Mouse (Mus musculus) heart, postnatal 10 days (tissue): ENCODE data around the gene Gm42674. TPM values are rescaled to one million over a fixed set of nuclear protein-coding genes. Genes with fewer than 3 reads are reported as not detected.

ENCODE experiments used
- DNase-seq, 2 experiments: peaks; one replicate each; pipeline ENCODE4 v3.0.0; 2021
- intact Hi-C: fragments of 180-260 bp; cut with DNase I; formaldehyde crosslinking; loops from one replicate; pipeline ENCODE4 v1.15.1; 2025
- total RNA-seq, 2 experiments: library from RNA; stranded (reverse); gene quantifications; 2 replicates each; pipeline ENCODE4 v1.2.3; 2021

Gm42674 gene
- not detected for total RNA-seq

DNA sequence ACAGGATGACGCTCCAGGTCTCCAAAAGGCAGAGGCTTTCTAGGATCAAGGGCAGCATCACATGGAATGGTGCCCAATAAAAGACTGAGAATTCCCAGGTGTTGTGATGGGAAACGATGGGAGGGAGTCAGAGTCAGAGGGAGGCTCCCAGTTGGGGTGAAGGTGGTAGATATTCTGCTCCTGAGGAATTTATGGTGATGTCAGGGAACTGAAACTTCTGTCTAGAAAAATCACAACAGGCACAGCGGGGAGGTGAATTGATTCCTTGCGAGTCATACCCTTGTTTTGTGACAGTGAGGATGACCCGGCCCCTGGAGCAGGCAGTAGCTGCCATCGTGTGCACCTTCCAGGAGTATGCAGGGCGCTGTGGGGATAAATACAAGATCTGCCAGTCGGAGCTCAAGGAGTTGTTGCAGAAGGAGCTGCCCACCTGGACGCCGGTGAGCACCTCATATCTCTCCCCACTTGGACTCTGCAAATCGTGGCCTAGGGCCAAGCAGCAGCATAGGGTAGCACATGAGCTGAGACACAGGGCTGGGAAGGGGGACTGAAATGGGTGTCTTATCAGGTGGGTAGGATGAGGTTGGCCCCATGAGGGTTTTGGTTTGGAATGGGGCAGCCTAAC, at the start of gene Gm42674:
Gm42674 (plus strand) TSS at position 419 of the 625 bp plus-strand sequence.
- intact Hi-C loops, result no loop called here
- DNase-seq, result no peak

DNA sequence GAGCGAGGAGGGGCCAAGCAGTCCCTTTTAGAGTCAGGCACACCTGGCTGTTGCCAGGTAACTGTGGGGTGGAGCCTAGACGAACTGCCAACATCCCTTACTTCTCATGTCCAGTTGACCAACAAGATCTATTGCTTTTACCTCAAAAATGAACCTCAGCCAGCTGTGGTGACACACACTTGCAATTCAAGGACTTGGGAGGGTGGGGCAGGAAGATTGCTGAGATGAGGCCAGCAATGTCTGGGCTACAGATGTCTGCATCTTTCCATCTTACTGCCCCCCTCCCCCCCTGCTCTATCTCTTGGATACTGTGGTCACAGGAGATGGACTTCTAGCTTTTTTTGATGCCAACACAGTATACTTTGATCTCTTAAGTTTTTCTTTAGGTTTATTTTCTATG, 49.5 kb upstream of the Gm42674 start:
- no peak for DNase-seq
- intact Hi-C loops, result no loop called here

DNA sequence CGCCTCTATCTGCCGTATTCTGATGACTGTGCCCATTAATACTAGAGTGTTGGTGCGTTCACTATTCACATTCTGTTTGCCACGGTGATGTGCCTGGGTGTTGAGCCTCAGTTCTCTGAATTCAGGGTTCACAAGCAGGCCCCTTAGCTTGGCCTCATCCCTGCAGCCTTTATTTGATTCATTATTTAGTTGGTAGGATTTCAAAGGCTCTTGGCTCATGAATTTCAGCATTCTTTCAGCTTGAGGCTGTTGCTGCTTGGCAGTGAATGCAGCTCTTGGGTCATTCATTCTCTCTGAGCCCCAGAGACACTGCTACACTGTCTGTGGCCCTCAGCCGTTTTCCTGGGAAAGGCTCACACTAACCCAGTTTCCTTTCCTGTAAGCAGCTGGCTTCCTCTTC, 45.8 kb upstream of the Gm42674 start:
- intact Hi-C loops, result no loop called here
- peak; percentile 53 to 59 for DNase-seq

DNA sequence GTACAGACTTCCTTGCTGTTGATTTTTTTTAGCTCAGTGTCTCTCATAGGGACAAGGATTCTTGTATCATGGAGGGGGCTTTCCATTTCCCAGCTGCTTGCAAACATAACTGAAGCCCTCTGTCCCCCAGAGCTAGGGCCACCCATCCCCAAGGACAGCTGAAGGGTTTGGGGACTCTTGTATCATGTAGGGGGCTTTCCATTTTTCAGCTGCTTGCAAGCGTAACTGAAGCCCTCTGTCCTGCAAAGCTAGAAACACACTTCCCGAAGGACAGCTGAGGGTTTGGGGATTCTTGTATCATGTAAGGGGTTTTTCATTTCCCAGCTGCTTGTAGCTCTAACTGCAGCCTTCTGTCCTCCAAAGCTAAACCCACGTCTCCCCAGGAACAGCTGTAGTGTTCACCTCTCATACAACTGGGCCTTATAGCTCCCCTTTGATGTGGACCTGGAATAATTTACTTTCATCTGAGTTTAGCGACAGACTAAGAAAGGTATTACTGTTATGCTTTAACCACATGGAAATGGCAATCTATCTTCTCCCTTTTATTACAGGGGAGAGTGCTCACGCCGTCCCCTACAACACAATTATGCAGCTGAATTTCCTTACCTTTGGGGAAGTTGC, 41.6 kb upstream of the Gm42674 start, which contains the start of gene S100a3:
S100a3 (plus strand) TSS at position 571 of the 621 bp plus-strand sequence.
- intact Hi-C loops, result no loop called here
- no peak for DNase-seq

DNA sequence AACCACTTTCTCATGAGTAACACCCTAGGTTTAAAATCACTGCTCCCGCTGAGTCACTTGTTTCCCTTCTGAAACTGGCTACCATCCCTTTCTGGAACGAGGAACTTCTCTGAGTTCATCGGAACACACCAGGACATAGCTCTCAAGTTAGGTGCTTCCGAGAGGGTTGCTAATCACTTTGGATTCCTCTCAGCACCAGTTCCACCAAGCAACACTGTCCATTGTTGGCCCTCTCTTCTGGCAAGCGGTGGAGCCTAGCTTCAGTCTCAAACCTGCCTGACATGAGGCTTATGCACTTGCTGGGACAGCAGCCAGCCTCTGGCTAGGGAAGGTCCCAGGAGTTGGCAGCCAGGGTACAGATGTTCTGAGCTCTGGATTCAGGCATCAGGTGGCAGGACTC, 27.0 kb upstream of the Gm42674 start:
- intact Hi-C loops, result loop anchor here (2.0 kb wide), 1 partner anchor 50 kb away; no protein-coding TSS in a partner anchor
- DNase-seq, result peak; percentile 48 to 50

DNA sequence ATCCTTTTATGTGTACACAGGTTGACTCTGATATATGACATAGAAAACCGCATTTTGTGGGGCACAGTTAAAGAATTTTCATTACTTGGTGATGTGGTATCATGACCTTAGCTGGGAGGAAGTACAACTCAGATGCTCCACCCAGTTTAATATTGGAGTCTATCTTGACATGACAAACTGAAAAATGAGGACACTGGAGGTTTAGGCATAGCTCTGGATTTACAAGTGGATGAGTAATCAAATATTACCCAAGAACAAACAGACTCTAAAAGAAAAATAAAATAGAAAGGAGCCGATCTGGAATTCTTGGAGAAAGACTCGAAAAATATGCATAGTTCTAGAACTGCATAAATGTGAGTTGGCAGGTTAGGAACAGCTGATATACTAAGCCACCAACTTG, 26.4 kb upstream of the Gm42674 start:
- DNase-seq, result no peak
- intact Hi-C loops, result loop anchor here (2.0 kb wide), 1 partner anchor 51 kb away; no protein-coding TSS in a partner anchor

DNA sequence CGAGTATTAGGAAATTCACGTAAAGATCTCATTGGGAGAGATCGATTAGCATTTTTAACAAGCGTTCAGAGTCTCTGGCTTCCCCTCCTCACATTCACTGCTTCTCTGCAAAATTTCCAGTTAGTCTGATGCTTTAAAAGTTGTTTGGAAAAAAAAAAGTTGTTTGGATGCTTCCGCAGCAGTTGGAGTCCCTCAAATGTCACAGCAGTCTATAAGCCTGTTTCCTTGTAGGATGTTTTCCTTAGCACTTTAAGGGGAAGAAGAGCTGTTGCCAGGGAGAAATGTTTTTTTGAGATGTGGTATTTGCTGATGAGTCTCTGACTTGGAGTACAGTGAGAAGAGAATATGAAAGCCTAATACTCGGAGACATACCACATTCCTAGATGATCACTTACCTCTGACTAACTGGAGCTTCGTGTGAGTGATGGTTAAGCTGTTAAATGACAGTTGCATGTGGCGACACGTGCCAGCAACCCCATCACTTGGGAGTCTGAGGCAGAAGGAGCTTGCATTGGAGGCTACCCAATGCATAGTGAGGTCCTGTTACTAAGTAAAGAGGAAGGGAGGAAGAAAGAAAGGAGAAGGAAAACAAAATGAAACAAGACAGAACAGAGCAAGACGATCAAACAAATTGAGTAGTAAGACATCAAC, 25.2 kb upstream of the Gm42674 start:
- DNase-seq, result no peak
- intact Hi-C loops, result no loop called here

DNA sequence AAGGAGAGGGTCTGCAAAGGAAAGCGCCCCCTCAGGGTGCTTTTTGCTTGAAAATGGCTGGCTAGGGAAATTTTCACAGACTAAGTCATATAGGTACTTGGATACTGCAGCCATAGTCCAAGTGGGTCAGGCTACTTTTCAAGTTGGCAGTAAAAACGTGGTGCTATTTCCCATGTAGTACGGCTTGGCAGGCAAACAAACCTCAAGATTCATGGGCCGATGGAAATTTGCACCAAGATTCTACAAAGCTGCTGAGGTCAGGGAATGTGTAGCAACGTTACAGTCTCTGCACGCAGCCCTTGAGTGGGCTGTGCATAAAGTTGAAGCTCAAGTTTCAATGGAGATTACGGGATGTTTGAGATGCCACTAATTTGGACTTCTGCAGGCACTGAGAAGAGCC, 22.3 kb upstream of the Gm42674 start:
- intact Hi-C loops, result no loop called here
- no peak for DNase-seq

DNA sequence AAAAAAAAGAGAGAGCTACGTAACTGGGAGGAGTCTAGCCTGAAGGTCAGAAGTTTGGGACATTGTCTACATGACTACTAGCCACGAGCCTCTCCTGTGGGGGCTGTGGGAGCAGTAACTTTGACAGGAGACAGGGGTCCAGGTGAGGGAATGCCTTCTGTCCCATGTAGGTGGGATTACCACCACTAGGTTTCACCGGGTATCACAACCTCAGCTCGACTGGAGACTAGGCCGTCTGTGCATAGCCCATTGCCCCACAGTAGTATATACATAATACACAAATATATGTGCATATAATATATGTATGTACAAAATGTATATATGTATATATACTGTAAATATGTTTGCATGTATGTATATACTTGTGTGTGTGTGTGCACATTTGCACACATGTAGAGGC, 20.6 kb upstream of the Gm42674 start:
- DNase-seq, result no peak
- intact Hi-C loops, result loop anchor here (5.0 kb wide), 1 partner anchor 39 kb away; no protein-coding TSS in a partner anchor

DNA sequence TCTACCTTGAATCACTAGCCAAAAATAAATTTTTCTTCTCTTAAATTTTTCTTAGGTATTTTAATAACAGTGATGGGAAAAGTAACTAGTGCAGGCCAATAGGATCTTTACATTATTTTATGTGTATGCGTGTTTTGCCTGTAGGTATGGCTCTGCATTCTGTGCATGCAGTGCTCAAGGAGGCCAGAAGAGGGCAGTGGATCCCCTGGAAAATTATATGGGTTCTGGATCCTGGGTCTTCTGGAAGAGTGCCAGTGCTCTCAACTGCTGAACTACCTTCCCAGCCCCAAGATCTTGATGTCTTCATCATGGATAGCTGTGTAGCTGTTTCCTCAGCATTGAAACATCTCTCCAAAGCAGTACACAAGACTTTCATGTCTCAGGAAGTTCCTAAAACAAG, 19.5 kb upstream of the Gm42674 start:
- intact Hi-C loops, result loop anchor here (5.0 kb wide), 1 partner anchor 40 kb away; no protein-coding TSS in a partner anchor
- DNase-seq, result no peak

DNA sequence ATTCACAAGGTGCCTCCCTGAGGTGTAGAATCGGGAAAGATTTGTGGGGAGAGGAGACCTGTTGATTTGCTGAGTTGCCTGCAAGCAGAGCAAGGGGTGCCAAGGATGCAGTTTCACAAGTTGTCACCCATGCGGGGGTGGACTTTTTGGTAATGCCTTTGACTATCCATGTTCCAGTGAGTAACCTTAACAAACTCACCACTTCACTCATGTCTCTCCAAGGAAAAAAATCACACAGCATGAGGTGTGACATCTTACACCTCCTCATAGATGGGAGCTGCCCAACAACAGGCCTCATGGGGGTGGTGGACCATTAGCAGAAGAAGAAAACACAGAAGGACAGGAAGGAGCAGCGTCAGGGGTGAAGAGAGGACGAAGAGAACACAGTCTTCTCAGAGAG, 19.1 kb upstream of the Gm42674 start:
- intact Hi-C loops, result loop anchor here (5.0 kb wide), 1 partner anchor 40 kb away; no protein-coding TSS in a partner anchor
- no peak for DNase-seq

DNA sequence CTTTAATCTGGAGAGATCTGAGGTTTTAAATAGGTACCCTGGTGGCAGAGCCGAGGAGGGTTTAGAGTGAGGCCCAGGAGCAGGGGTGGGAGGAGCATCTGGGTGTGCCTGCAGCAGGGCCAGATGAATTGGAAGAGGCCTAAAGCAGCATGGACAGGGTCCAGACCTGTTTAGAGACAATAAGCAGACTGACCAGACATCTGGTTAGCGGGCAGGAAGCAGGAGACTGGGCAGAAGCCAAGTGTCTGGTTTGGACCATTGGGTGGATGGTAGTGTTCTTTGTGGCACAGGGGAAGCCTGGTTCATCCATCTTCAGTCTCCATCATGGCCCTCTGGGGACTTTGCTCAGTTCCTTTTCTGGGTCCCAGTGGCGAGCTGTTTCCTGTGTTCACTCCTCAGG, 17.8 kb upstream of the Gm42674 start:
- intact Hi-C loops, result loop anchor here (5.0 kb wide), 1 partner anchor 42 kb away; no protein-coding TSS in a partner anchor
- DNase-seq, result peak; percentile 45 to 53

DNA sequence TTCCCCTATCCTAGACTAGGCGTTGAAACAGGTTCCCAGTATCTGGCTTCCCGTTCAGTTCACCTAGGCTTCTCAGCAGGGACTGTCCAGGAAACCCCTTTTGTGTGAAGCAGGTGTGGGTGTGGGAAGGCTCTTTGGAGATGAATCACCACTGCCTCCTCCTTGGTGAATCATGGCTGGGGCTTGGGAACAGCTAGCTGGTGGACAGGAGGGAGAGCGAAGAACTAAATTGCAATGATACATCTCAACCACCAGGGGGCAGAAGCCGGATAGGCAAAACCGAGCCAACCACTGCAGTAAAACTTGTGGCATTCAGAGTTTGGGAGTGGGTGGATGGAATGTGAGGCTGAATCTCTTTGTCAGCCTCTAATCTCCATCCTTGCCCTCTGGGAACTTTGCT, 16.1 kb upstream of the Gm42674 start:
- DNase-seq, result peak; percentile 78 to 84
- intact Hi-C loops, result loop anchor here (1.0 to 5.0 kb wide), 3 partner anchors 30 to 122 kb away; partner anchors contain the start of gene S100a7a

DNA sequence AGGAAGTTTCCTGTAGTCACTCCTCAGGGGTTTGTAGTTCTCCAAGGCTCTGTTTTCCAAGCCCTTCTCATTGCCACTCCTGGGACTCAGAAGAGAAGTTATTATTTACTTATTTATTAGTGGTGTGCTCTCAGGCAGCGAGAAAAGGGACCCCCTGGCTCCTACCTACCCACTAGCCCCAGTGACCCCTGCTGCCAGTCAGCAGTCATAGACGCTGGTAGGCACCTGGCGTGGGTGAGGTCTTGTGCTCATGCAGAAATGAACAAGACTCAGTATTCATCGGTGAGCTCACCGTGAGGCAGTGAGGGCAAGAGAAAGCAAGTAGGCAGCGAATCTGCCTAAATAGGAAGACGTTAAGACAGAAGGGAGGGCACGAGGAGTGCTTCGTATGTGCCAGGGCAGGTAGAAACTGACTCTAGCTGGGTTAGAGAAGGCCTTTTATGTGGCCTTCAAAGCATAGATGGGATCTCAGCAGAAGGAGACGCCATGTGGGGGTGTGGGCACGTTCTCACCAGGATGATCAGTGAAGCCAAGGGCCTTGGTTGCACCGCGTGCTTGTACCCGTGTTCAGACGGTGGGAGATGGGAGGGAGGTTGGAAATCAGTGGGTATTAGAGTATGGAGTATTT, 15.6 kb upstream of the Gm42674 start:
- intact Hi-C loops, result loop anchor here (5.0 kb wide), 2 partner anchors 66 to 121 kb away; partner anchors contain the start of gene S100a7a
- peak in 1 of 2 experiments; percentile 22 for DNase-seq

DNA sequence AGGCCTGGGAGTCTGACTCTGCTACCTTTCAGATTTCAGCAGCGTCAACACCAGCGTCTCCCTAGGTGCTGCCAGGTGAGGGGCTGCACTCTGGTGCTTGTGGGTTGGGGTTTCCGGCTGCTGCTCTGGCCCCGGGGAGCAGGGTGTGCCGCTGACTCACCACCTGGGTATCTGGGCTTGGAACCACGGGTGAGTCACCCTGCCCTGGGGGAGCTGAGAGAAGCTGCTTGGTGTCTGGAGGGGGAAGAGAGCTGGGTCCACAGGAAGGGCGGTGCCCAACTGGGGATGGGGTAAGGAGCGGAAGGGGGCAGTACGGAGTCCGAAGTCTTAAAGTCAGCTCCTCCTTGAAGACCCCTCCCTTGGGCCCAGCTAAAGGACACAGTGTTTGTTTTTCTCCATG, 14.8 kb upstream of the Gm42674 start:
- intact Hi-C loops, result loop anchor here (5.0 kb wide), 2 partner anchors 65 to 120 kb away; partner anchors contain the start of gene S100a7a
- DNase-seq, result peak; percentile 74 to 79

DNA sequence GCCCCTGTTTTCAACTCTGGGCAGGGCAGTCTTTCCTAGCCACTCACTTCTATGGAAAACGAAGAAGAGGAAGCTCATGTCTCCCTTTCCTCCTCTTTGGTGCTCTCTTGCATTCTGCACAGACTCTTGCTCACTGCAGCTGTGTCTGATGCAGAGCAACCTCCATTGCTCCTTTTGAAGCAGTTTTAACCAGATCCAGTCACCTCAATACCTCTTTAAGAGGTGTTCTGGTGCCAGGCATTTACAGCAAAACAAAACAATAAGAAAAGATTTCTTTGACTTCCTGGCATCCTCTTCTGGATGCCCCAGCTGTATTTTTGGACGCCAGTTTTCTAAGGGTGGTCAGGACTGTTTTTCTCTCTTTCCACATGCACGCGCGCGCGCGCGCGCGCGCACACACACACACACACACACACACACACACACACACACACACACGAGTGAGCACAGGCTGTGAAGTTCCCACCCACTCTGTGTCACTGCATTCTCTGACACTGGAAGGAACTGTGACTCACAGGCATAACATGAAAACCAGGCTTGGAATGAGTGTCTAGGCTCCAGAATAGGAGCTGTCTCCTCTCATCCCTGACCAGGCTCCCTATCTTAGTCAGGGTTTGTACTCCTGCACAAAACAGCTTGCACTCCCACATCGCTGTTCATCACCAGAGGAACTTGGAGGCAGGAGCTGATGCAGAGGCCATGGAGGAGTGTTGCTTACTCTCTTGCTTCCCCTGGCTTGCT, 14.2 kb upstream of the Gm42674 start:
- intact Hi-C loops, result loop anchor here (5.0 kb wide), 2 partner anchors 65 to 120 kb away; partner anchors contain the start of gene S100a7a
- peak; percentile 40 to 48 for DNase-seq

DNA sequence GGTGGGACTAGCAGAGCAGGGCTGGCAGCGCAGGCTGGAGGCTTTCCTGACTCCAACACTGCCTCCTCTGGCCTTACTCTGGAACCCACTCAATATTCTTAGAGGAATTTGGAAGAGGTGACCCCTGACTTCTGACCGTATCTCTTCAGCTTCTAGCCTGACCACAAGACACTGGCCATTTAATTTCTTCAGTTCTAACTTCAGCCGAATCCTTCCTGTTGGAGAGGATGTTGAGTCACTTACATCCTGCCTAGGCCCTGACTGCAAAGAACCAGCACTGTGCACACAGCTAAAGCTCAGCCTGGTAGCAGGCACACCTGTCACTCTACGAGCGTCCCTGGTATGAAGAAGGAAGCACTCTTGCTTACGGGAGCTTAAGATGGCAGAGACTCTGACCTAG, 12.3 kb upstream of the Gm42674 start:
- intact Hi-C loops, result loop anchor here (5.0 kb wide), 2 partner anchors 63 to 118 kb away; partner anchors contain the start of gene S100a7a

DNA sequence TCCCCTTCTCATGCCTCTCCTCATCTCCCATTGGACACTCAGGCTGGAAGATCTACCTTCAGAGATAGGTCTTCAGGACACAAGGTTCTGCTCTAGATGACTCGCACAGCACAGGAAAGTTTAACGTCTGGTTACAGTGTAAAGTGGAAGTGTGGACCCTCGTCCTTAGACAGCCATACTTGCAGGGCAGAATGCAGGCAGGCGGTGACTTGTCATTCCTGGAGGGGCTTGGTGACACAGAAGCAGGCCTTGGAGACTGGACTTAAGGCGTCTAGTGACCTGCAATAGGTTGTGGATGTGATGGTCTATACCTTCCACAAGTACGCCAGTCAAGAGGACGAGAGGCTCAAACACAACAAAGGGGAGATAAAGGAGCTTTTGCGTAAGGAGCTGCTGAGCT, 11.8 kb upstream of the Gm42674 start, which contains the start of gene S100a2:
S100a2 (plus strand) TSS at position 301 of the 400 bp plus-strand sequence.
- no peak for DNase-seq
- intact Hi-C loops, result loop anchor here (5.0 kb wide), 2 partner anchors 62 to 117 kb away; partner anchors contain the start of gene S100a7a

More for the DNA sequence above, 12.3 kb upstream of the Gm42674 start:
- DNase-seq, result no peak

DNA sequence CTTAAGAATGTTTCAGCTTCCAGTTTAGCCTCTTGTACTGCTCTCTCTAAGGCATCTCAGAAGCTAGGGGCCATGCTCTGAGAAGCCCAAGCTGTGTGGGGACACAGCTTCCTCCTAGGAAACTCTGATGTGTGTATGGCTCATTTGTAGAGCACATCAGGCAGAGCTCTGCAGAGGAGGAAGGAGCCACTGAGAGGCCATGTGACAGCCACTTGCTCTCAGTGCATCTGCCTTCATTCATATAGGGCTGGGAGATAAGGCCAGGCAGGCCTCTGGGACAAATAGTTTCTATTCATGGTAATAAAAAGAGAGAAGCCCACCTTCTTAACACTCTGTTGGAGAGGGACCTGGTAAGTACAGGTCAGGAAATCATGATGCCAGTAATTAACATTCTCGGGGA, 7.2 kb upstream of the Gm42674 start:
- intact Hi-C loops, result no loop called here

DNA sequence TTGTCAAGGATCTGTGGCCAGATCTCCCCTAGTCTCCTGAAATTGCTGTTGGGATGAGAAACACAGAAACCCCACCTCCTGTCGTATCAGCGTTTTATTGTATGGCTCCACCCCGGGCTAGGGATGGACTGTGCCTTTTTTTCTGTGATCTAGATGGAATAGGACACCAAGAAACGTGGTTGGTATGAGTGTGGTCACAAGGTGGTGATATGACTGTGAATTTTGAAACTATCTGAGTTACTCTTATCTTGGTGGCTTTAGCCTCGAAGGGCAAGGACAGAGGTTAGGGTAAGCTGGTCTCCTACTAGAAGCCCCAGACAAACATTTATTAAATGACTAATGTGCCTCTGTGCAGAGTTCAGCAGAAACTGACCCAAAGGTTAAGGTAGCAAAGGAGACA, 6.1 kb upstream of the Gm42674 start:
- DNase-seq, result no peak
- intact Hi-C loops, result no loop called here

More for the DNA sequence above, 7.2 kb upstream of the Gm42674 start:
- DNase-seq, result no peak
